Mouse (Mus musculus): ENCODE measurements around the gene Sdhb. TPM values are rescaled to one million over a fixed set of nuclear protein-coding genes. Genes with fewer than 3 reads are reported as not detected.

Gene Sdhb
- total RNA-seq, 2 experiments from 2014 or later, result 171 to 200 TPM

Other genes starting within 250 kb of the Sdhb start
- 1 to 10 TPM in 1 of 2 experiments, under 1 TPM in 1; 0.34 to 1.2 TPM for gene Padi6, start 218.6 kb upstream of the Sdhb start, total RNA-seq (2021)
- gene Padi4, start 187.0 kb upstream of the Sdhb start, total RNA-seq (2021), result not detected
- gene Padi3, start 150.6 kb upstream of the Sdhb start, total RNA-seq (2021), result not detected
- gene Padi1, start 115.4 kb upstream of the Sdhb start, total RNA-seq (2021), result not detected
- gene Padi2, start 54.9 kb upstream of the Sdhb start, total RNA-seq (2021), result 10 to 100 TPM; 11.9 to 14.0 TPM
- 100 to 1,000 TPM; 162 to 171 TPM for gene Atp13a2, start 25.7 kb downstream of the Sdhb start, total RNA-seq (2021)
- 1 to 10 TPM; 3.9 to 5.9 TPM for gene Mfap2, start 49.2 kb downstream of the Sdhb start, total RNA-seq (2021)
- gene Crocc, start 99.3 kb downstream of the Sdhb start, total RNA-seq (2021), result 10 to 100 TPM; 40.3 to 73.7 TPM
- 10 to 100 TPM; 38.2 to 42.4 TPM for gene Necap2, start 117.2 kb downstream of the Sdhb start, total RNA-seq (2021)
- under 1 TPM; 0.43 to 0.79 TPM for gene Spata21, start 127.1 kb downstream of the Sdhb start, total RNA-seq (2021)
- gene Szrd1, start 178.6 kb downstream of the Sdhb start, total RNA-seq (2021), result 10 to 100 TPM; 48.2 to 48.8 TPM
- 10 to 100 TPM; 30.5 to 31.6 TPM for gene Fbxo42, start 186.7 kb downstream of the Sdhb start, total RNA-seq (2021)